Mouse (Mus musculus) hindbrain, embryonic 16.5 days (tissue): ENCODE measurements around the gene Ptchd3. TPM values are rescaled to one million over a fixed set of nuclear protein-coding genes. Genes with fewer than 3 reads are reported as not detected.

Experiments used
- ATAC-seq: fragments of 200-750 bp; cut with Nextera tagmentation; 2 replicates; pipeline ENCODE4 v1.8.0; 2017; ENCODE audit warnings: moderate TSS enrichment, moderate library complexity
- H3K27ac ChIP-seq: fragments of 300-500 bp; sonication (generic); 2 replicates; pipeline ENCODE4 v1.5.1; 2014; ENCODE audit warnings: low read depth, mild to moderate bottlenecking, control low read depth, low read length, moderate library complexity
- H3K27me3 ChIP-seq: fragments of 300-500 bp; sonication (generic); replicated peaks from 2 replicates; pipeline ENCODE4 v1.6.1; 2014; ENCODE audit warnings: low read length; ENCODE audit not compliant: control insufficient read depth, insufficient read depth
- H3K36me3 ChIP-seq: fragments of 300-500 bp; sonication (generic); 2 replicates; pipeline ENCODE4 v1.6.1; 2014; ENCODE audit warnings: mild to moderate bottlenecking, low read length, moderate library complexity, mixed read lengths; ENCODE audit not compliant: control insufficient read depth, insufficient read depth
- H3K4me1 ChIP-seq: fragments of 300-500 bp; sonication (generic); 2 replicates; pipeline ENCODE4 v1.6.1; 2014; ENCODE audit warnings: low read depth, low read length; ENCODE audit not compliant: control insufficient read depth, insufficient read depth
- H3K4me2 ChIP-seq: fragments of 300-500 bp; sonication (generic); 2 replicates; pipeline ENCODE4 v1.6.1; 2014; ENCODE audit warnings: mild to moderate bottlenecking, low read length, control low read depth, moderate library complexity
- H3K4me3 ChIP-seq: fragments of 300-500 bp; sonication (generic); 2 replicates; pipeline ENCODE4 v1.5.1; 2014; ENCODE audit warnings: mild to moderate bottlenecking, low read length, control low read depth, moderate library complexity
- H3K9ac ChIP-seq: fragments of 300-500 bp; sonication (generic); 2 replicates; pipeline ENCODE4 v1.6.1; 2014; ENCODE audit warnings: low read depth, mild to moderate bottlenecking, control low read depth, low read length, moderate library complexity
- H3K9me3 ChIP-seq: fragments of 300-500 bp; sonication (generic); 2 replicates; pipeline ENCODE4 v1.6.1; 2014; ENCODE audit warnings: mild to moderate bottlenecking, low read length, moderate library complexity; ENCODE audit not compliant: control insufficient read depth
- WGBS: fragments of 180-500 bp; shearing (Covaris S2); extraction: QIAGEN DNeasy Blood & Tissue Kit; methylation state at CpG from one replicate; pipeline ENCODE4 v1.1.7; 2014; 5-methylcytosine and 5-hydroxymethylcytosine counted together
- polyA plus RNA-seq: library from polyadenylated mRNA; unstranded; fragments of >200 nt; fragmentation: Nextera tagmentation; extraction: Ambion mirVana; gene quantifications from 2 replicates; pipeline ENCODE4 v1.2.1, GENCODE M21; 2015

The Ptchd3 gene
- polyA plus RNA-seq, 1 experiment from 2014 or later: not detected

GRCm38 (mm10) chr11:121794591-121795199, 35.4 kb upstream of the Ptchd3 start:
- Histone ChIP-seq H3K27ac (no peak overlapping the region), H3K9me3 (no peaks in the 10 kb centered on the region), H3K4me2 (no peak overlapping the region), H3K27me3 (no peaks in the 10 kb centered on the region), H3K36me3 (no peaks in the 10 kb centered on the region), H3K4me3 (no peak overlapping the region), H3K4me1 (no peaks in the 10 kb centered on the region), H3K9ac (no peak overlapping the region)
- no peak for ATAC-seq
- WGBS: 60% methylated on average over 6 of the region's 6 CpGs

DNA sequence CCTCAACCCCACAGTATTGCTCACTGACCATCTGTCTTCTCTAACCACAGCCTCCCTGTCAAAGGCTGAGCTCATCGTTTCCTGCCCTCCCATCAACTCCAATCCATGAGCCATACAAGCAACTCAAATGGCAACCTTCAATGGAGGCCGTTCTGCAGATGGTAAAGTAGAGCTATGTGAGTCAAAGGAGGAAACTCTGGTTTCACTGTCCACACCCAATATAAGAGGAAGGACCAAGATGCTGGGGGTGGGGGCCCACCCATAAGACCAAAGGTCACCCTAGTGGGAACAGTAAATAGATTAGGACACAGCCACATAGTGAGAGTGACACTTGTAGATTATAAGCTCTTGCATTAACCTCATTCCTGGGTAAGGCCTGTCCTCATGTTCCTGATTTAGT, 34.1 kb upstream of the Ptchd3 start:
- H3K9ac ChIP-seq: no peak overlapping the region
- no peaks in the 10 kb centered on the region for H3K4me1 ChIP-seq
- H3K27ac ChIP-seq: no peak overlapping the region
- H3K36me3 ChIP-seq: no peaks in the 10 kb centered on the region
- no peak overlapping the region for H3K4me3 ChIP-seq
- H3K9me3 ChIP-seq: no peaks in the 10 kb centered on the region
- H3K4me2 ChIP-seq: no peak overlapping the region
- ATAC-seq: no peak
- 82% methylated on average over 2 of the region's 2 CpGs for WGBS
- no peaks in the 10 kb centered on the region for H3K27me3 ChIP-seq

GRCm38 (mm10) chr11:121798591-121798990, 31.5 kb upstream of the Ptchd3 start:
- Histone ChIP-seq H3K27me3 (no peaks in the 10 kb centered on the region), H3K4me2 (no peak overlapping the region), H3K9ac (no peak overlapping the region), H3K9me3 (no peaks in the 10 kb centered on the region), H3K4me1 (no peaks in the 10 kb centered on the region), H3K36me3 (no peaks in the 10 kb centered on the region), H3K4me3 (no peak overlapping the region), H3K27ac (no peak overlapping the region)
- no peak for ATAC-seq
- 74% methylated on average over 2 of the region's 2 CpGs for WGBS

- Histone ChIP-seq H3K9me3 (no peaks in the 10 kb centered on the region), H3K4me1 (no peaks in the 10 kb centered on the region), H3K4me2 (no peak overlapping the region), H3K4me3 (no peak overlapping the region), H3K9ac (no peak overlapping the region), H3K36me3 (no peaks in the 10 kb centered on the region), H3K27ac (no peak overlapping the region), H3K27me3 (no peaks in the 10 kb centered on the region)
- WGBS: 83% methylated on average over 4 of the region's 4 CpGs
- ATAC-seq: no peak
Observed at GRCm38 (mm10) chr11:121799746-121800299, 30.2 kb upstream of the Ptchd3 start.

- Histone ChIP-seq H3K27ac (no peak overlapping the region), H3K9ac (no peak overlapping the region)
Observed at GRCm38 (mm10) chr11:121802743-121803142, 27.3 kb upstream of the Ptchd3 start.

GRCm38 (mm10) chr11:121804258-121805027, 25.6 kb upstream of the Ptchd3 start:
- H3K27me3 ChIP-seq: no peaks in the 10 kb centered on the region
- H3K27ac ChIP-seq: no peak overlapping the region
- no peak for ATAC-seq
- WGBS: 91% methylated on average over 5 of the region's 5 CpGs
- H3K36me3 ChIP-seq: no peaks in the 10 kb centered on the region
- no peak overlapping the region for H3K4me2 ChIP-seq
- no peak overlapping the region for H3K9ac ChIP-seq
- H3K9me3 ChIP-seq: no peaks in the 10 kb centered on the region
- H3K4me1 ChIP-seq: no peaks in the 10 kb centered on the region; the same call in 1 of the 2 replicates
- H3K4me3 ChIP-seq: no peak overlapping the region

More at GRCm38 (mm10) chr11:121802743-121803142, 27.3 kb upstream of the Ptchd3 start:
- no peak overlapping the region for H3K4me3 ChIP-seq
- no peaks in the 10 kb centered on the region for H3K27me3 ChIP-seq
- WGBS: 93% methylated on average over 2 of the region's 2 CpGs
- no peak for ATAC-seq
- H3K36me3 ChIP-seq: no peaks in the 10 kb centered on the region
- H3K4me2 ChIP-seq: no peak overlapping the region
- H3K9me3 ChIP-seq: no peaks in the 10 kb centered on the region
- H3K4me1 ChIP-seq: no peaks in the 10 kb centered on the region

DNA sequence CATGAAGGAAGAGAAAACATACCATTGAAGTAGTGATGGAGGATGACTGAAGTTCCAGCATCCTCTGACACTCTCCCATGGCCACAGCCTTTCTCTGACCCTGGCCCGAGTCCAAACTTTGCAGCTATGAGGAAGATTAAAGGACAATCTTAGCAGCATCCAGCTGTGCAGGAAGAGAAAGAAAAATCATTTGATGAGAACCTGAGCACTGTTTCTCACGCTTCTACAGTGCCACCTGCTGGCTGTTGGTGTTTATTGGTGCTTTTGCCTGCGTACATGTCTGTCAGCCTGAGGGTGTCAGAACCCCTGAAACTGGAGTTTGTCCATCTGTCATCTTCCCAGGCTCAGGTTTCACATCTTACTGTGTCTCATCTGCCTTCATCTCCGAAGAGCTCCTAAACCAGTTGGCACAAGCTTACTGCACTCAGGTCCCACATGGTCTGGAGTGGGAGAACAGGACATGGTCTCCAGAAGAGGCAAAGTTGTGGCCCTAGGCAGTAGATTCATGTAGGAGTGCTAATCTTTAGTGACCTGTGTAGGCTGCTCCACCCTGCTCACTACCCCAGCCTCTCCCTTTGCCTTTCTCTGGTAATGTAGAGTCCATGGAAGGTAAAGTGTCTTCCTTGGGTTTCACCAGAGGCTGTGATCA, 21.7 kb upstream of the Ptchd3 start:
- H3K36me3 ChIP-seq: no peaks in the 10 kb centered on the region
- no peak overlapping the region for H3K27ac ChIP-seq
- peak; percentile 76 for ATAC-seq
- no peaks in the 10 kb centered on the region for H3K27me3 ChIP-seq
- no peaks in the 10 kb centered on the region; the same call in 1 of the 2 replicates for H3K4me1 ChIP-seq
- no peak overlapping the region for H3K9ac ChIP-seq
- WGBS: 7% methylated on average over 4 of the region's 4 CpGs
- H3K4me2 ChIP-seq: no peak overlapping the region
- no peak overlapping the region for H3K4me3 ChIP-seq
- no peaks in the 10 kb centered on the region for H3K9me3 ChIP-seq

DNA sequence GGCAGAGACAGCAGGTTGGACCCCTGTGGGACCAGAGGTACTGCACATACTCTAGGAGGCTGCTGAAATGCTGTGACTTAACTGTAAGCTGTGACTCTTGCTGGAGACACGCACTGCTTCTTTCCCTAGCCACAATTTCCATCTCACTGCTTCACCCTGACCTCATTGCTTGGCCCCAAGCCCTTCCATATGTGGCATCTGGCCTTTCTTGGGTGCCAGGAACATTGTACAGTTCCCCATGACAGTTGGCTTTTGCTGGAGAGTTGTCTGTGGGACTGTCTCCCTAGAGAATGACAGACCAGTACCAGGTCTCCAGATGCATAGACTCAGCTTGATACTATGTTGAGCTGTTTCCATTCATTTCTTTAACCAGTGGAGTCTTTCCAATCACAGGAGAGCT, 21.2 kb upstream of the Ptchd3 start:
- Histone ChIP-seq H3K9me3 (no peaks in the 10 kb centered on the region), H3K4me3 (no peak overlapping the region), H3K27ac (no peak overlapping the region), H3K4me1 (no peaks in the 10 kb centered on the region; the same call in 1 of the 2 replicates), H3K36me3 (no peaks in the 10 kb centered on the region), H3K4me2 (no peak overlapping the region), H3K9ac (no peak overlapping the region), H3K27me3 (no peaks in the 10 kb centered on the region)
- no peak for ATAC-seq
- 62% methylated on average over 1 of the region's 1 CpGs for WGBS

GRCm38 (mm10) chr11:121845923-121846322, 15.9 kb downstream of the Ptchd3 start:
- H3K9me3 ChIP-seq: no peaks in the 10 kb centered on the region
- no peaks in the 10 kb centered on the region for H3K36me3 ChIP-seq
- no peak overlapping the region for H3K4me2 ChIP-seq
- ATAC-seq: no peak
- no peak overlapping the region for H3K4me3 ChIP-seq
- no peak overlapping the region for H3K9ac ChIP-seq
- WGBS: 38% methylated on average over 2 of the region's 2 CpGs
- no peaks in the 10 kb centered on the region for H3K27me3 ChIP-seq
- H3K27ac ChIP-seq: no peak overlapping the region
- no peaks in the 10 kb centered on the region for H3K4me1 ChIP-seq
